Mouse (Mus musculus): ENCODE results near the gene Slc9a9.

GRCm38 (mm10) chr9:95053183-95053582 lies 383.5 kb downstream of the Slc9a9 start:
- TF ChIP-seq CTCF (IDR thresholded peaks at IDR 0.05; ENCODE audit: borderline replicate concordance, insufficient read depth, low read depth, low read length) (no peak), POLR2A (IDR thresholded peaks at IDR 0.05; ENCODE audit: borderline replicate concordance, insufficient read depth, low read length) (no peak)

All from cerebellum, adult 2 months (tissue).